Mouse (Mus musculus): ENCODE data around the gene Nos3. TPM values are rescaled to one million over a fixed set of nuclear protein-coding genes. Genes with fewer than 3 reads are reported as not detected.

Gene Nos3
- polyA plus RNA-seq, 2 experiments: 1.3 to 1.5 TPM

DNA sequence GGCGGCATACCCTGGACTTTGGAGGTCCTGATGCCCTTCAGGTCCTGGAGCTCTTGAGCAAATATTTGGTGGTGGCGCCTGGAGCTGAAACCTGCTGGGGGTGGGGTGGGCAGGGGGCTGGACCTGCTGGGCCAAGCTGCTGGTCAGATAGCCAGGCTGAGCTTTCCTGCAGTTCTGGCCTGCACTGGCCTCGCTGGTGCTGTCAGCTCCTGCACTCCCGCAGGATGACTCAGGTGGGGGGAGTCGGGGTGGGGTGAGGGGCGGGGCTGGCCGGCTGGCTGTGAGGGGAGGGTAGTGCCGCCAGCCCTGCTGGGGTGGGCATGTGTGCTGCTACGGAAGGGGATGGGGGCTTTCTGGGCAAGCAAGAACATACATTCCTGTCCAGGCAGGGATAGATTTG is 64.0 kb downstream of the Nos3 start:
- Histone ChIP-seq H3K4me2 (ENCODE audit: low read depth) (peak overlapping the region; percentile 41), H3K36me3 (replicated peaks; ENCODE audit: control insufficient read depth, insufficient read depth, low read depth) (no peaks in the 10 kb centered on the region; the same call in none of the 2 replicates), H3K27ac (no peak overlapping the region), H3K9me3 (ENCODE audit: control insufficient read depth, low read length) (no peaks in the 10 kb centered on the region), H3K4me3 (ENCODE audit: insufficient read depth in 1 of 2, low read depth in 2 of 2, low read length in 2 of 2) (peak overlapping the region; percentile 22 to 32; a peak in 3 of 4 replicates), H3K4me1 (replicated peaks; ENCODE audit: control insufficient read depth in 2 of 2, insufficient read depth in 2 of 2, low read length in 1 of 2) (peaks cover 18 to 25% of the 10 kb centered on the region in 2 experiments), H3K27me3 (ENCODE audit: control insufficient read depth, insufficient read depth, low read length) (no peaks in the 10 kb centered on the region), H3K9ac (replicated peaks) (no peak overlapping the region)
- no peak for DNase-seq (ENCODE audit: low read depth in 3 of 3, low spot score in 3 of 3)
- TF ChIP-seq CTCF (IDR thresholded peaks at IDR 0.05; ENCODE audit: low read depth): no peak
- no peak for TF ChIP-seq EP300 (IDR thresholded peaks at IDR 0.05; ENCODE audit: low read depth)
- ATAC-seq (ENCODE audit: insufficient read depth): no peak
- 36% methylated on average over 9 of the region's 9 CpGs for WGBS (ENCODE audit: insufficient replicate concordance)

DNA sequence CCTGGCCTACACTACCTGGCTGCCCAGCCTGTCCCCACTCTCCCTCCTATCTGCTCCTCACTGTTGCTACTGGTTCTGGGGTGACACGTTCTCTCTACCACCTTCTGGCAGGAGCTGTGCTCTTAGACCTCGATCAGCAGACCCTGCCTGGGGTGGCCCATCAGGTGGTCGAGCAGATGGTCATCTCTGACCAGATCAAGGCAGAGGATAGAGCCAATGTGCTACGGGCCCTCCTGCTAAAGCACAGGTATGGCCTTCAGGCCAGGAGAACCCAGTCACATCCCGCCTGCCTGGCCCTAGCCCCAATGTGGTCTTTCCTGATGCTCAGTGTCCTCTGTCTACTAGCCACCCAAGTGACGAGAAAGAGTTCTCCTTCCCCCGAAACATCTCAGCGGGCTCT is 69.4 kb downstream of the Nos3 start:
- Histone ChIP-seq H3K36me3 (replicated peaks; ENCODE audit: control insufficient read depth, insufficient read depth, low read depth) (peaks cover 2% of the 10 kb centered on the region), H3K4me3 (ENCODE audit: insufficient read depth in 1 of 2, low read depth in 2 of 2, low read length in 2 of 2) (no peak overlapping the region), H3K4me1 (replicated peaks; ENCODE audit: control insufficient read depth in 2 of 2, insufficient read depth in 2 of 2, low read length in 1 of 2) (no peaks in the 10 kb centered on the region), H3K27me3 (ENCODE audit: control insufficient read depth, insufficient read depth, low read length) (no peaks in the 10 kb centered on the region), H3K27ac (no peak overlapping the region), H3K4me2 (ENCODE audit: low read depth) (no peak overlapping the region), H3K9ac (replicated peaks) (no peak overlapping the region), H3K9me3 (ENCODE audit: control insufficient read depth, low read length) (no peaks in the 10 kb centered on the region)
- 76% methylated on average over 8 of the region's 8 CpGs for WGBS (ENCODE audit: insufficient replicate concordance)
- TF ChIP-seq CTCF (IDR thresholded peaks at IDR 0.05; ENCODE audit: low read depth) (no peak), EP300 (IDR thresholded peaks at IDR 0.05; ENCODE audit: low read depth) (no peak)
- DNase-seq (ENCODE audit: low read depth in 3 of 3, low spot score in 3 of 3) (no peak), ATAC-seq (ENCODE audit: insufficient read depth) (no peak)

Other genes starting within 250 kb of the Nos3 start
- 2.8 and 3.6 TPM in 2 replicates for gene Nupl2, start 199.8 kb upstream of the Nos3 start, polyA plus RNA-seq (2012; rRNA removed)
- gene Nupl2, start 199.8 kb upstream of the Nos3 start, polyA plus RNA-seq (2014; fragmentation: Nextera tagmentation; extraction: Ambion mirVana): 6.5 TPM in 2 replicates
- 0.44 and 0.93 TPM in 2 replicates for gene Kcnh2, start 13.2 kb upstream of the Nos3 start, polyA plus RNA-seq (2012; rRNA removed)
- gene Kcnh2, start 13.2 kb upstream of the Nos3 start, polyA plus RNA-seq (2014; fragmentation: Nextera tagmentation; extraction: Ambion mirVana): 0.05 and 0.28 TPM in 2 replicates
- gene Atg9b, start 27.3 kb downstream of the Nos3 start, polyA plus RNA-seq (2012; rRNA removed): 0.42 and 0.57 TPM in 2 replicates
- 0.14 and 0.35 TPM in 2 replicates for gene Atg9b, start 27.3 kb downstream of the Nos3 start, polyA plus RNA-seq (2014; fragmentation: Nextera tagmentation; extraction: Ambion mirVana)
- gene Abcb8, start 28.9 kb downstream of the Nos3 start, polyA plus RNA-seq (2012; rRNA removed): 16.9 and 20.4 TPM in 2 replicates
- gene Abcb8, start 28.9 kb downstream of the Nos3 start, polyA plus RNA-seq (2014; fragmentation: Nextera tagmentation; extraction: Ambion mirVana): 18.0 and 19.5 TPM in 2 replicates
- gene Asic3, start 48.6 kb downstream of the Nos3 start, polyA plus RNA-seq (2012; rRNA removed): not detected in 2 replicates
- not detected in 2 replicates for gene Asic3, start 48.6 kb downstream of the Nos3 start, polyA plus RNA-seq (2014; fragmentation: Nextera tagmentation; extraction: Ambion mirVana)
- 9.9 and 10.3 TPM in 2 replicates for gene Cdk5, start 58.7 kb downstream of the Nos3 start, polyA plus RNA-seq (2012; rRNA removed)
- 8.2 and 8.9 TPM in 2 replicates for gene Cdk5, start 58.7 kb downstream of the Nos3 start, polyA plus RNA-seq (2014; fragmentation: Nextera tagmentation; extraction: Ambion mirVana)
- gene Slc4a2, start 59.0 kb downstream of the Nos3 start, polyA plus RNA-seq (2012; rRNA removed): 11.6 and 12.9 TPM in 2 replicates
- 5.6 and 6.0 TPM in 2 replicates for gene Slc4a2, start 59.0 kb downstream of the Nos3 start, polyA plus RNA-seq (2014; fragmentation: Nextera tagmentation; extraction: Ambion mirVana)
- gene Fastk, start 80.5 kb downstream of the Nos3 start, polyA plus RNA-seq (2012; rRNA removed): 59.9 and 82.4 TPM in 2 replicates
- 40.8 and 47.2 TPM in 2 replicates for gene Fastk, start 80.5 kb downstream of the Nos3 start, polyA plus RNA-seq (2014; fragmentation: Nextera tagmentation; extraction: Ambion mirVana)
- gene Tmub1, start 83.0 kb downstream of the Nos3 start, polyA plus RNA-seq (2012; rRNA removed): 5.3 and 7.6 TPM in 2 replicates
- 4.0 and 6.5 TPM in 2 replicates for gene Tmub1, start 83.0 kb downstream of the Nos3 start, polyA plus RNA-seq (2014; fragmentation: Nextera tagmentation; extraction: Ambion mirVana)
- 16.9 and 17.8 TPM in 2 replicates for gene Agap3, start 87.4 kb downstream of the Nos3 start, polyA plus RNA-seq (2012; rRNA removed)
- gene Agap3, start 87.4 kb downstream of the Nos3 start, polyA plus RNA-seq (2014; fragmentation: Nextera tagmentation; extraction: Ambion mirVana): 6.6 and 10.1 TPM in 2 replicates
- not detected in 2 replicates for gene Gbx1, start 162.4 kb downstream of the Nos3 start, polyA plus RNA-seq (2012; rRNA removed)
- gene Gbx1, start 162.4 kb downstream of the Nos3 start, polyA plus RNA-seq (2014; fragmentation: Nextera tagmentation; extraction: Ambion mirVana): not detected in 2 replicates
- gene Asb10, start 176.2 kb downstream of the Nos3 start, polyA plus RNA-seq (2012; rRNA removed): 0.08 and 0.13 TPM in 2 replicates
- not detected in 2 replicates for gene Asb10, start 176.2 kb downstream of the Nos3 start, polyA plus RNA-seq (2014; fragmentation: Nextera tagmentation; extraction: Ambion mirVana)
- gene 4931409K22Rik, start 192.0 kb downstream of the Nos3 start, polyA plus RNA-seq (2012; rRNA removed): 0.03 TPM in 1 of 2 replicates, not detected in the other
- gene 4931409K22Rik, start 192.0 kb downstream of the Nos3 start, polyA plus RNA-seq (2014; fragmentation: Nextera tagmentation; extraction: Ambion mirVana): not detected in 2 replicates
- 29.2 and 33.6 TPM in 2 replicates for gene Abcf2, start 212.7 kb downstream of the Nos3 start, polyA plus RNA-seq (2012; rRNA removed)
- 50.9 and 53.5 TPM in 2 replicates for gene Abcf2, start 212.7 kb downstream of the Nos3 start, polyA plus RNA-seq (2014; fragmentation: Nextera tagmentation; extraction: Ambion mirVana)
- gene Chpf2, start 221.9 kb downstream of the Nos3 start, polyA plus RNA-seq (2012; rRNA removed): 5.6 and 5.9 TPM in 2 replicates
- 5.9 and 6.5 TPM in 2 replicates for gene Chpf2, start 221.9 kb downstream of the Nos3 start, polyA plus RNA-seq (2014; fragmentation: Nextera tagmentation; extraction: Ambion mirVana)